Mouse (Mus musculus) heart, embryonic 10.5 days (tissue): ENCODE results near the gene Atl1. TPM values are rescaled to one million over a fixed set of nuclear protein-coding genes. Genes with fewer than 3 reads are reported as not detected.

Experiments
- DNase-seq: peaks from one replicate; pipeline ENCODE4 v3.0.0-alpha.2; 2017; ENCODE audit warnings: low spot score
- H3K27ac ChIP-seq: fragments of 300-500 bp; sonication (generic); 2 replicates; pipeline ENCODE4 v1.5.1; 2016; ENCODE audit warnings: mild to moderate bottlenecking
- H3K27me3 ChIP-seq: fragments of 300-500 bp; sonication (generic); 2 replicates; pipeline ENCODE4 v1.6.1; 2016; ENCODE audit warnings: mild to moderate bottlenecking; ENCODE audit not compliant: poor library complexity, insufficient read depth, severe bottlenecking
- H3K36me3 ChIP-seq: fragments of 300-500 bp; sonication (generic); 2 replicates; pipeline ENCODE4 v1.6.1; 2016; ENCODE audit warnings: mild to moderate bottlenecking, moderate library complexity
- H3K4me1 ChIP-seq: fragments of 300-500 bp; sonication (generic); 2 replicates; pipeline ENCODE4 v1.6.1; 2016; ENCODE audit warnings: mild to moderate bottlenecking
- H3K4me3 ChIP-seq: fragments of 300-500 bp; sonication (generic); 2 replicates; pipeline ENCODE4 v1.5.1; 2016; ENCODE audit warnings: mild to moderate bottlenecking, moderate library complexity
- H3K9me3 ChIP-seq: fragments of 300-500 bp; sonication (generic); 2 replicates; pipeline ENCODE4 v1.6.1; 2016; ENCODE audit warnings: mild to moderate bottlenecking, moderate library complexity
- WGBS: fragments of 180-500 bp; shearing (Covaris S2); methylation state at CpG from one replicate; pipeline ENCODE4 v1.1.7; 2016; 5-methylcytosine and 5-hydroxymethylcytosine counted together
- polyA plus RNA-seq: library from polyadenylated mRNA; unstranded; fragments of >200 nt; fragmentation: Nextera tagmentation; extraction: Ambion mirVana; gene quantifications from 2 replicates; pipeline ENCODE4 v1.2.1, GENCODE M21; 2016

Gene Atl1
- 5.5 and 6.5 TPM in 2 replicates for polyA plus RNA-seq

GRCm38 (mm10) chr12:69892371-69893251 is at the start of gene Atl1, which contains the start of gene Map4k5:
TSS of gene Atl1 (plus strand) at chr12:69892614.
TSS of gene Map4k5 (minus strand) at chr12:69893200.
- Histone ChIP-seq H3K9me3 (no peaks in the 10 kb centered on the region), H3K36me3 (no peaks in the 10 kb centered on the region), H3K27ac (peak within 1 kb of the TSS; percentile 100), H3K4me1 (peaks cover 23% of the 10 kb centered on the region), H3K27me3 (no peaks in the 10 kb centered on the region), H3K4me3 (peak within 1 kb of the TSS; percentile 97)
- whole genome bisulfite sequencing, result under 1% methylated on average over 118 of the region's 118 CpGs
- DNase-seq, result peak; percentile 90

GRCm38 (mm10) chr12:69843531-69844445 is 48.6 kb upstream of the Atl1 start:
- Histone ChIP-seq H3K4me1 (no peaks in the 10 kb centered on the region), H3K4me3 (no peak overlapping the region), H3K27me3 (no peaks in the 10 kb centered on the region), H3K27ac (no peak overlapping the region), H3K9me3 (no peaks in the 10 kb centered on the region), H3K36me3 (peaks cover 80% of the 10 kb centered on the region)
- DNase-seq, result no peak
- whole genome bisulfite sequencing, result 79% methylated on average over 19 of the region's 19 CpGs

- Histone ChIP-seq H3K4me3 (no peak overlapping the region), H3K4me1 (no peaks in the 10 kb centered on the region), H3K36me3 (peaks cover 77% of the 10 kb centered on the region), H3K27me3 (no peaks in the 10 kb centered on the region), H3K9me3 (no peaks in the 10 kb centered on the region), H3K27ac (no peak overlapping the region)
- WGBS, result 87% methylated on average over 9 of the region's 9 CpGs
- no peak for DNase-seq
These were observed 46.7 kb upstream of the Atl1 start for GRCm38 (mm10) chr12:69845722-69846121.

GRCm38 (mm10) chr12:69846499-69846898 is 45.9 kb upstream of the Atl1 start:
- H3K36me3 ChIP-seq, result peaks cover 77% of the 10 kb centered on the region
- 87% methylated on average over 9 of the region's 9 CpGs for WGBS

GRCm38 (mm10) chr12:69848083-69848878 is 44.1 kb upstream of the Atl1 start:
- Histone ChIP-seq H3K4me3 (no peak overlapping the region), H3K27me3 (no peaks in the 10 kb centered on the region), H3K4me1 (no peaks in the 10 kb centered on the region), H3K9me3 (no peaks in the 10 kb centered on the region), H3K36me3 (peaks cover 77% of the 10 kb centered on the region), H3K27ac (no peak overlapping the region)
- DNase-seq, result no peak
- WGBS, result 79% methylated on average over 12 of the region's 12 CpGs

More at GRCm38 (mm10) chr12:69846499-69846898, 45.9 kb upstream of the Atl1 start:
- Histone ChIP-seq H3K27ac (no peak overlapping the region), H3K9me3 (no peaks in the 10 kb centered on the region), H3K27me3 (no peaks in the 10 kb centered on the region), H3K4me3 (no peak overlapping the region), H3K4me1 (no peaks in the 10 kb centered on the region)
- DNase-seq, result no peak

GRCm38 (mm10) chr12:69852288-69852687 is 40.1 kb upstream of the Atl1 start:
- H3K27ac ChIP-seq, result no peak overlapping the region
- 86% methylated on average over 9 of the region's 9 CpGs for WGBS
- no peaks in the 10 kb centered on the region for H3K27me3 ChIP-seq
- H3K4me3 ChIP-seq, result no peak overlapping the region
- no peak for DNase-seq
- H3K36me3 ChIP-seq, result peaks cover 57% of the 10 kb centered on the region
- no peaks in the 10 kb centered on the region for H3K9me3 ChIP-seq
- H3K4me1 ChIP-seq, result no peaks in the 10 kb centered on the region

GRCm38 (mm10) chr12:69853387-69853786 is 39.0 kb upstream of the Atl1 start:
- no peak for DNase-seq
- H3K36me3 ChIP-seq, result peaks cover 52% of the 10 kb centered on the region

GRCm38 (mm10) chr12:69853942-69854341 is 38.5 kb upstream of the Atl1 start:
- H3K9me3 ChIP-seq, result no peaks in the 10 kb centered on the region
- H3K27me3 ChIP-seq, result no peaks in the 10 kb centered on the region
- no peak overlapping the region for H3K27ac ChIP-seq
- H3K36me3 ChIP-seq, result peaks cover 50% of the 10 kb centered on the region
- no peak overlapping the region for H3K4me3 ChIP-seq
- peaks cover 9% of the 10 kb centered on the region for H3K4me1 ChIP-seq
- no peak for DNase-seq
- 87% methylated on average over 2 of the region's 2 CpGs for WGBS

More at GRCm38 (mm10) chr12:69853387-69853786, 39.0 kb upstream of the Atl1 start:
- Histone ChIP-seq H3K4me3 (no peak overlapping the region), H3K4me1 (peaks cover 3% of the 10 kb centered on the region; the same call in 1 of the 2 replicates), H3K27me3 (no peaks in the 10 kb centered on the region), H3K27ac (no peak overlapping the region), H3K9me3 (no peaks in the 10 kb centered on the region)
- 85% methylated on average over 11 of the region's 11 CpGs for WGBS

GRCm38 (mm10) chr12:69855641-69856300 is 36.6 kb upstream of the Atl1 start:
- WGBS, result 94% methylated on average over 12 of the region's 12 CpGs
- no peaks in the 10 kb centered on the region for H3K9me3 ChIP-seq
- H3K4me1 ChIP-seq, result peaks cover 12% of the 10 kb centered on the region
- H3K27me3 ChIP-seq, result no peaks in the 10 kb centered on the region
- H3K27ac ChIP-seq, result no peak overlapping the region
- no peak for DNase-seq
- peaks cover 39% of the 10 kb centered on the region for H3K36me3 ChIP-seq
- no peak overlapping the region for H3K4me3 ChIP-seq

GRCm38 (mm10) chr12:69856398-69856797 is 36.0 kb upstream of the Atl1 start:
- Histone ChIP-seq H3K4me3 (no peak overlapping the region), H3K27ac (no peak overlapping the region), H3K9me3 (no peaks in the 10 kb centered on the region), H3K27me3 (no peaks in the 10 kb centered on the region), H3K4me1 (peaks cover 15% of the 10 kb centered on the region), H3K36me3 (peaks cover 35% of the 10 kb centered on the region)
- WGBS, result 91% methylated on average over 10 of the region's 10 CpGs
- no peak for DNase-seq

GRCm38 (mm10) chr12:69857597-69857996 is 34.8 kb upstream of the Atl1 start:
- 86% methylated on average over 2 of the region's 2 CpGs for WGBS
- H3K27ac ChIP-seq, result no peak overlapping the region
- H3K36me3 ChIP-seq, result peaks cover 23% of the 10 kb centered on the region

GRCm38 (mm10) chr12:69858847-69859246 is 33.6 kb upstream of the Atl1 start:
- DNase-seq, result no peak
- H3K4me3 ChIP-seq, result no peak overlapping the region
- 0 out of 2 replicates have a peak overlapping the region, but pooled peaks have one; percentile 8 for H3K27ac ChIP-seq
- H3K9me3 ChIP-seq, result no peaks in the 10 kb centered on the region
- H3K27me3 ChIP-seq, result no peaks in the 10 kb centered on the region
- peaks cover 18% of the 10 kb centered on the region for H3K36me3 ChIP-seq
- peaks cover 15% of the 10 kb centered on the region for H3K4me1 ChIP-seq
- WGBS, result 30% methylated on average over 4 of the region's 4 CpGs

More at GRCm38 (mm10) chr12:69857597-69857996, 34.8 kb upstream of the Atl1 start:
- H3K4me1 ChIP-seq, result peaks cover 15% of the 10 kb centered on the region
- no peaks in the 10 kb centered on the region for H3K9me3 ChIP-seq
- no peak overlapping the region for H3K4me3 ChIP-seq
- no peaks in the 10 kb centered on the region for H3K27me3 ChIP-seq
- DNase-seq, result no peak
